Mouse (Mus musculus) v-Abl transformed pro-B cells (cell line): ENCODE data around the gene Adap2.
"Not testable (repeated sequence)": the region's sequence is repeated elsewhere in the genome, so short reads cannot be mapped to it uniquely, and the experiment has no call there.

Experiments used
- in situ Hi-C, 2 experiments: fragments of 400-800 bp; cut with MboI; formaldehyde crosslinking; loops; one replicate each; pipeline ENCODE4 v1.15.1; 2025; ENCODE audit not compliant: unreplicated experiment in 2 of 2

The Adap2 gene

GRCm38 (mm10) chr11:80185441-80185976 lies 31.6 kb downstream of the Adap2 start:
- in situ Hi-C loops = not testable (repeated sequence)

GRCm38 (mm10) chr11:80190280-80190679 lies 36.4 kb downstream of the Adap2 start:
- in situ Hi-C loops = loop anchor here in 1 of 2 experiments (5.0 kb wide), 1 partner anchor 148 kb away; no protein-coding TSS in a partner anchor

GRCm38 (mm10) chr11:80193827-80194226 lies 39.9 kb downstream of the Adap2 start:
- in situ Hi-C loops = loop anchor here in 1 of 2 experiments (5.0 kb wide), 1 partner anchor 152 kb away; no protein-coding TSS in a partner anchor

GRCm38 (mm10) chr11:80196351-80196750 lies 42.4 kb downstream of the Adap2 start:
- in situ Hi-C loops = no loop called here

- in situ Hi-C loops = no loop called here
These were observed 45.4 kb downstream of the Adap2 start for GRCm38 (mm10) chr11:80199316-80199715.

- in situ Hi-C loops = no loop called here
These were observed 45.9 kb downstream of the Adap2 start for GRCm38 (mm10) chr11:80199773-80200172.

GRCm38 (mm10) chr11:80200326-80200725 lies 46.4 kb downstream of the Adap2 start:
- in situ Hi-C loops = no loop called here

GRCm38 (mm10) chr11:80202296-80202695 lies 48.4 kb downstream of the Adap2 start:
- in situ Hi-C loops = no loop called here

- in situ Hi-C loops = no loop called here
These were observed 50.1 kb downstream of the Adap2 start for GRCm38 (mm10) chr11:80204037-80204436.

GRCm38 (mm10) chr11:80204941-80205340 lies 51.0 kb downstream of the Adap2 start:
- in situ Hi-C loops = no loop called here

GRCm38 (mm10) chr11:80208465-80208859 lies 54.6 kb downstream of the Adap2 start:
- in situ Hi-C loops = no loop called here

- in situ Hi-C loops = no loop called here
These were observed 55.2 kb downstream of the Adap2 start, which contains the start of gene Rhot1 for GRCm38 (mm10) chr11:80208860-80209800. Rhot1 (plus strand) TSS chr11:80209019.

- in situ Hi-C loops = no loop called here
These were observed 56.4 kb downstream of the Adap2 start for GRCm38 (mm10) chr11:80210321-80210720.

GRCm38 (mm10) chr11:80212282-80212681 lies 58.4 kb downstream of the Adap2 start:
- in situ Hi-C loops = no loop called here

GRCm38 (mm10) chr11:80215291-80215690 lies 61.4 kb downstream of the Adap2 start:
- in situ Hi-C loops = no loop called here

GRCm38 (mm10) chr11:80218657-80219293 lies 64.9 kb downstream of the Adap2 start:
- in situ Hi-C loops = no loop called here
